Mouse (Mus musculus): ENCODE measurements around the gene Mobp. TPM values are rescaled to one million over a fixed set of nuclear protein-coding genes. Genes with fewer than 3 reads are reported as not detected.

The Mobp gene
- polyA plus RNA-seq, 1 experiment from 2014 or later: not detected

DNA sequence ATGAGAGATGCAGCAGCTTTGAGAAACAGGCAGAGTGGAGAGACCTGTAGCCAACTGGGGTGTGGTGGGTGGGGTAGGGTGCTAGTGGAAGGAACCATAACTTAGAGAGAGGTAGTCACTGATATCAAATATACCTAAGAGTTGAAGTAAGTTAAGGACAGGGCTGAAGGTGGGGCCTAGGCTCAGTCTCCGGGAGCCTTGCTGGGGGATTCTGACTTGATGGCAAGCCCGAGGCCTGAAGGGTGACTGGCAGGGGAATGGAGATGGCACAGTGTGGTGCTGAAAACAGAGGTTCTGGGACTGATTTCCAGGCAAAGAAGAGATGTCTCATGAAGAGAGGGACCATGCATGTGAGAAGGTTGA, 34.7 kb upstream of the Mobp start:
- no peak overlapping the region for H3K4me3 ChIP-seq (replicated peaks; ENCODE audit: low read depth, low read length)

DNA sequence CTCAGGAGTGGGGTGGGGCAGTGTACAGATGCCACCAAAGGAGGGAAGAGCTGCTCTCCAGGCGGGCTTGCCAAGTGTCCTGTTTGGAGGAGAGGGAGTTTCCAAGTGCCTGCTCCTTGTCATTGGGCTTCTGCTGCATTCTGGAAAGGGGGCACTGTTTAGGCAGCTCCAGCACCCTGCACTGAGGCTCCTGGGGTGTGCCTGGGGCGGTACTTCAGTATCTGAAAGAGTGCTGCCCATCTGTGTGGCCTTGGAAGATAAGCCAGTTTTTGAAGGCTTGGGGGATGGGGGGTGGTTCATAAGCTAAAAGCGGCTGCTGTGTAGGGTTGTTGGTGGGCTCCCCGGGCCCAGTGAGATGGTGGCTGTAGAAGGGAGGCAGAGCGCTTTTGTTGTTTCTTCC, 33.9 kb upstream of the Mobp start:
- H3K27ac ChIP-seq (replicated peaks; ENCODE audit: low read depth, low read length): no peak overlapping the region
- WGBS: 76% methylated on average over 5 of the region's 5 CpGs
- H3K36me3 ChIP-seq (ENCODE audit: control insufficient read depth, insufficient read depth, low read length): peaks cover 42% of the 10 kb centered on the region
- H3K9me3 ChIP-seq (ENCODE audit: control insufficient read depth, low read length): no peaks in the 10 kb centered on the region
- H3K4me3 ChIP-seq (replicated peaks; ENCODE audit: low read depth, low read length): no peak overlapping the region
- no peak for ATAC-seq (ENCODE audit: low FRiP score, low TSS enrichment)
- peaks cover 7% of the 10 kb centered on the region for H3K4me1 ChIP-seq (ENCODE audit: control insufficient read depth, insufficient read depth, low read length)
- no peak overlapping the region for H3K9ac ChIP-seq (replicated peaks; ENCODE audit: low read length)
- no peaks in the 10 kb centered on the region for H3K27me3 ChIP-seq (ENCODE audit: control insufficient read depth, insufficient read depth, low read length)
- no peak overlapping the region for H3K4me2 ChIP-seq (ENCODE audit: low read length)
- DNase-seq: no peak

More for the DNA sequence above, 34.7 kb upstream of the Mobp start:
- 95% methylated on average over 2 of the region's 2 CpGs for WGBS
- ATAC-seq (ENCODE audit: low FRiP score, low TSS enrichment): no peak
- Histone ChIP-seq H3K9me3 (ENCODE audit: control insufficient read depth, low read length) (no peaks in the 10 kb centered on the region), H3K27me3 (ENCODE audit: control insufficient read depth, insufficient read depth, low read length) (no peaks in the 10 kb centered on the region), H3K9ac (replicated peaks; ENCODE audit: low read length) (no peak overlapping the region), H3K27ac (replicated peaks; ENCODE audit: low read depth, low read length) (no peak overlapping the region), H3K4me1 (ENCODE audit: control insufficient read depth, insufficient read depth, low read length) (peaks cover 7% of the 10 kb centered on the region), H3K36me3 (ENCODE audit: control insufficient read depth, insufficient read depth, low read length) (peaks cover 34% of the 10 kb centered on the region), H3K4me2 (ENCODE audit: low read length) (no peak overlapping the region)
- no peak for DNase-seq

DNA sequence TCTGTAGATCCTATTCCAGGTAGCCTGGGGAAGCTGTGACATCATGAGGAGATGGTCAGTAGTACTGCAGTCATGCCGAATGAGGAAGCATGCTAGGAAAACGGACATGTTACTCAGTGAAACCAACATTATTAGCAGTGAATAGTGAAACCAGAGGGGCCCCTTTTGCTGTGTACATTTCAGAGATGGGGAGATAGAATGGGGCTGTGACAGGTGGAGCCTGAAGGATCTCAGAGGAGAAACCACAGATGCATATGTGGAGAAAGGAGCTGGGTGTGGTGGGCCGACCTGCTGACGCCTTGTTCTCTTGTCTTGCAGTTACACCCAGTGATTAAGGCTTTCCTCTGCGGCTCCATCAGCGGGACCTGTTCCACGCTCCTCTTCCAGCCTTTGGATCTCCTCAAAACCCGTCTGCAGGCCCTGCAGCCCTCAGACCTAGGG, 33.3 kb upstream of the Mobp start:
- ATAC-seq (ENCODE audit: low FRiP score, low TSS enrichment): no peak
- H3K4me3 ChIP-seq (replicated peaks; ENCODE audit: low read depth, low read length): no peak overlapping the region
- H3K4me2 ChIP-seq (ENCODE audit: low read length): no peak overlapping the region
- H3K27me3 ChIP-seq (ENCODE audit: control insufficient read depth, insufficient read depth, low read length): no peaks in the 10 kb centered on the region
- H3K36me3 ChIP-seq (ENCODE audit: control insufficient read depth, insufficient read depth, low read length): peaks cover 48% of the 10 kb centered on the region
- H3K9me3 ChIP-seq (ENCODE audit: control insufficient read depth, low read length): no peaks in the 10 kb centered on the region
- H3K27ac ChIP-seq (replicated peaks; ENCODE audit: low read depth, low read length): no peak overlapping the region
- WGBS: 92% methylated on average over 8 of the region's 8 CpGs
- DNase-seq: no peak
- peaks cover 3% of the 10 kb centered on the region for H3K4me1 ChIP-seq (ENCODE audit: control insufficient read depth, insufficient read depth, low read length)
- H3K9ac ChIP-seq (replicated peaks; ENCODE audit: low read length): no peak overlapping the region

DNA sequence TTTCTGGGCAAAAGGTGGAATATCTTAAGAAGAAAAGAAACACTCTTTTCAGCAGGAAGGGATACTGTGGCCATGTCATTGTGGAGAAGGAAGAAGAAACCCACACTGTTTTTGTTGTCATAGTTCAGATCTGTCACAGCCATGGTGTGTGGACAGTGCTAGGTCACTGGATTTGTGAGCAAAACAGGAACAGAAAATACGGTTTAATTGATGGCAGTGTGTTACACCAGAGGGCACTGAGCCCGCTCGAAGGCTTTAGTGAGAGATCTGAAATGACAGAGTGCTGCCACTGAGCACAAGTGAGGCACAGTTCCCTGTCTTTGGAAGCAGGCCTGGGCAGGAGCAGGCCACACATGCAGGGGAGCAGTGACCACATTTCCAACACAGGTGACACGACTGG, 31.3 kb upstream of the Mobp start:
- no peaks in the 10 kb centered on the region for H3K27me3 ChIP-seq (ENCODE audit: control insufficient read depth, insufficient read depth, low read length)
- no peak for ATAC-seq (ENCODE audit: low FRiP score, low TSS enrichment)
- DNase-seq: no peak
- no peaks in the 10 kb centered on the region for H3K9me3 ChIP-seq (ENCODE audit: control insufficient read depth, low read length)
- no peak overlapping the region for H3K27ac ChIP-seq (replicated peaks; ENCODE audit: low read depth, low read length)
- H3K4me2 ChIP-seq (ENCODE audit: low read length): no peak overlapping the region
- H3K4me3 ChIP-seq (replicated peaks; ENCODE audit: low read depth, low read length): no peak overlapping the region
- H3K9ac ChIP-seq (replicated peaks; ENCODE audit: low read length): no peak overlapping the region
- H3K36me3 ChIP-seq (ENCODE audit: control insufficient read depth, insufficient read depth, low read length): peaks cover 63% of the 10 kb centered on the region
- H3K4me1 ChIP-seq (ENCODE audit: control insufficient read depth, insufficient read depth, low read length): no peaks in the 10 kb centered on the region
- WGBS: 89% methylated on average over 4 of the region's 4 CpGs

DNA sequence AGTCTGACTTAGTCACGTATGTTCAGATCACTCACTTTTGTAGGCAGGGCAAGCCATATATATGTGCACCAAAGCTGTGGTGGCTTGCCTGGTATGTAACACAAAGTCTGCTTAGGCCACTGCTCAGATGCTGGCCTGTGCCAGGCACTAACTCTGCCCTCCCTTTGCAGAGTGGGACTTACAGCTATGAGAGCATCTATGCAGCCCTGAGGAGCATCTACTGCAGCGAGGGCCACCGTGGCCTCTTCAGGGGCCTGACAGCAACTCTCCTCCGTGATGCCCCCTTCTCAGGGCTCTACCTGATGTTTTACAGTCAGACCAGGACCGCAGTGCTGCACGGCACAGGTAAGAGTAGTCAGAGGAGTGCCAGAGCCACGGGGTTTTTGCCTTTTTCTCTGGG, 29.0 kb upstream of the Mobp start:
- 90% methylated on average over 7 of the region's 7 CpGs for WGBS
- H3K36me3 ChIP-seq (ENCODE audit: control insufficient read depth, insufficient read depth, low read length): peaks cover 76% of the 10 kb centered on the region
- no peak overlapping the region for H3K4me3 ChIP-seq (replicated peaks; ENCODE audit: low read depth, low read length)
- H3K27ac ChIP-seq (replicated peaks; ENCODE audit: low read depth, low read length): no peak overlapping the region
- H3K4me2 ChIP-seq (ENCODE audit: low read length): no peak overlapping the region
- no peaks in the 10 kb centered on the region for H3K4me1 ChIP-seq (ENCODE audit: control insufficient read depth, insufficient read depth, low read length)
- DNase-seq (no peak), ATAC-seq (ENCODE audit: low FRiP score, low TSS enrichment) (no peak)
- H3K9me3 ChIP-seq (ENCODE audit: control insufficient read depth, low read length): no peaks in the 10 kb centered on the region
- no peaks in the 10 kb centered on the region for H3K27me3 ChIP-seq (ENCODE audit: control insufficient read depth, insufficient read depth, low read length)
- no peak overlapping the region for H3K9ac ChIP-seq (replicated peaks; ENCODE audit: low read length)

DNA sequence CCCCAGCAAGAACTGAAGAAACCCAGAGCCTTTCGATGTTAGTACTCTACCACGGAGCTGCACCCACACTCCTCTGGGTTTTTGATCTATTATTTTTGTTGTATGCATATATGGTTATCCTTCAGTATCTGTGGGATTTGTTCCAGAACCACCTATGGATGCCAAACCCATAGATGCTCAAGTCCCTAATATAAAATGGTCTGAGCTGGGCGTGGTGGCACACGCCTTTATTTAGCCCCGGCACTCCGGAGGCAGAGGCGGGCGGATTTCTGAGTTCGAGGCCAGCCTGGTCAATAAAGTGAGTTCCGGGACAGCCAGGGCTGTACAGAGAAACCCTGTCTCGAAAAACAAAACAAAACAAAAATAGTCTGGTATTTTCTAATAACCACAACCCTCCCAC, 22.6 kb upstream of the Mobp start:
- H3K9ac ChIP-seq (replicated peaks; ENCODE audit: low read length): peak overlapping the region; percentile 42; the same call in 1 of the 2 replicates
- H3K27me3 ChIP-seq (ENCODE audit: control insufficient read depth, insufficient read depth, low read length): no peaks in the 10 kb centered on the region
- peak overlapping the region; percentile 100 for H3K4me3 ChIP-seq (replicated peaks; ENCODE audit: low read depth, low read length)
- whole genome bisulfite sequencing: 61% methylated on average over 11 of the region's 11 CpGs
- peaks cover 52% of the 10 kb centered on the region for H3K36me3 ChIP-seq (ENCODE audit: control insufficient read depth, insufficient read depth, low read length)
- peaks cover 14% of the 10 kb centered on the region for H3K4me1 ChIP-seq (ENCODE audit: control insufficient read depth, insufficient read depth, low read length)
- ATAC-seq (ENCODE audit: low FRiP score, low TSS enrichment) (no peak), DNase-seq (no peak)
- H3K27ac ChIP-seq (replicated peaks; ENCODE audit: low read depth, low read length): peak overlapping the region; percentile 78
- no peaks in the 10 kb centered on the region for H3K9me3 ChIP-seq (ENCODE audit: control insufficient read depth, low read length)
- H3K4me2 ChIP-seq (ENCODE audit: low read length): peak overlapping the region; percentile 70

DNA sequence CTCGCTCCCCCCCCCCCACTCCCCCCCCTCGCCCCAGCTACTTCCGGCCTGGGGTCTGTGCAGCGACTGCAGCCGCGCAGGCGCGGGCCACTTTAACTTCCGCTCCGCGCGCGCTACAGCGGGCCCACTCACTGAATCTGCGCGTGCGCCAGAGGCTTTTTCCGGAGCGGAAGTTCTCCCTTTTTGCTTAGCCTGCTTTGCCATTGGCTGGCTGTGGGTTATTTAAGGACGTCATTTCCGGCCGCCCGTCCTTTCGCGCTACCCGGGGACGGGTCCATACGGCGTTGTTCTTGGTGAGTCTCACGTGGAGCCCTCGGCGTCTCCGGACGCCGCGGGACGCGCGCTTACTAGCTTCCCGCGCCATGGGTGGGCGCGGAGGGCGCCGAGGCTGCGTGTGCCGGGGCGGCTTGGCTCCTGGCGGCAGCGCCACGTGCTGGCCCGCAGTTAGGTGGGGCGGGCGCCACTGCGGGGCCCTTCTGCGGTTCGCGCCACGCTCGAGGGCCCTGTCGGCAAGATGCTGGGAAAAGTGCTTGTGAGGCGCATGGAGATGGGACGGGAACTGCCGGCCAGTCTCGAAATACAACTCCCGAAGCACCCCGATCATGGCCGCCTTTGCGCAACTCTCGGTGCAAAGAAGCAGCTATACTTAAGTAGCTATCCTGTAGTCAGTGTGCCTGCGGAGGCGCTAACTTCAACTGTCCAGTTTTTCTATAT, 21.8 kb upstream of the Mobp start, which contains the start of gene Rpsa:
Gene Rpsa, plus strand, starts transcription at position 152 of the 714 bp plus-strand sequence.
- ATAC-seq (ENCODE audit: low FRiP score, low TSS enrichment): peak; percentile 97
- under 1% methylated on average over 71 of the region's 72 CpGs for WGBS
- peaks cover 54% of the 10 kb centered on the region for H3K36me3 ChIP-seq (ENCODE audit: control insufficient read depth, insufficient read depth, low read length)
- peak within 1 kb of the TSS; percentile 88 for H3K4me2 ChIP-seq (ENCODE audit: low read length)
- no peaks in the 10 kb centered on the region for H3K9me3 ChIP-seq (ENCODE audit: control insufficient read depth, low read length)
- DNase-seq: peak; percentile 99
- peak within 1 kb of the TSS; percentile 100 for H3K4me3 ChIP-seq (replicated peaks; ENCODE audit: low read depth, low read length)
- peak within 1 kb of the TSS; percentile 80 for H3K27ac ChIP-seq (replicated peaks; ENCODE audit: low read depth, low read length)
- no peaks in the 10 kb centered on the region for H3K27me3 ChIP-seq (ENCODE audit: control insufficient read depth, insufficient read depth, low read length)
- peak within 1 kb of the TSS; percentile 97 for H3K9ac ChIP-seq (replicated peaks; ENCODE audit: low read length)
- H3K4me1 ChIP-seq (ENCODE audit: control insufficient read depth, insufficient read depth, low read length): peaks cover 14% of the 10 kb centered on the region

DNA sequence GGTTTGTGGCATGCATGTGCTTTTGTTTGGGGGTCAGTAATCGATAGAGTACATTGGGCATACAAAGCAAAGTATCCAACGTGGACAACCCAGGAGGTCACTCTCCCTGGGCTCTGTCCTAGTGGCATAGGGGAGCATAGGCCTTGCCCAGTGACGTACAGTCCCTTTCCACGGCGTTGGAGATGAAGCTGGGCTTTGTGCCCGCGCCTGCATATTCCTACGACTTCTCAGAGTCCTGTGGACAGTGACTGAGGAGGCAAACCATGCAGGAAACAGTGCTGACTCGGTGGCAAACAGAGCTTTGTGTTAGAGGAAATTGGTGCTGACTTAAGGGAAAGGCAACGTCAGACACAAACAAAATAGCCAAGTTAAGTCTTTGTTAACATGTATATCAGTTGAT, 20.2 kb upstream of the Mobp start:
- H3K27ac ChIP-seq (replicated peaks; ENCODE audit: low read depth, low read length): no peak overlapping the region
- H3K9ac ChIP-seq (replicated peaks; ENCODE audit: low read length): no peak overlapping the region
- 78% methylated on average over 10 of the region's 10 CpGs for WGBS
- DNase-seq (no peak), ATAC-seq (ENCODE audit: low FRiP score, low TSS enrichment) (no peak)
- H3K4me1 ChIP-seq (ENCODE audit: control insufficient read depth, insufficient read depth, low read length): peaks cover 14% of the 10 kb centered on the region
- H3K36me3 ChIP-seq (ENCODE audit: control insufficient read depth, insufficient read depth, low read length): peaks cover 46% of the 10 kb centered on the region
- H3K4me3 ChIP-seq (replicated peaks; ENCODE audit: low read depth, low read length): peak overlapping the region; percentile 5; the same call in 1 of the 2 replicates
- H3K27me3 ChIP-seq (ENCODE audit: control insufficient read depth, insufficient read depth, low read length): no peaks in the 10 kb centered on the region
- H3K4me2 ChIP-seq (ENCODE audit: low read length): peak overlapping the region; percentile 88
- H3K9me3 ChIP-seq (ENCODE audit: control insufficient read depth, low read length): no peaks in the 10 kb centered on the region

DNA sequence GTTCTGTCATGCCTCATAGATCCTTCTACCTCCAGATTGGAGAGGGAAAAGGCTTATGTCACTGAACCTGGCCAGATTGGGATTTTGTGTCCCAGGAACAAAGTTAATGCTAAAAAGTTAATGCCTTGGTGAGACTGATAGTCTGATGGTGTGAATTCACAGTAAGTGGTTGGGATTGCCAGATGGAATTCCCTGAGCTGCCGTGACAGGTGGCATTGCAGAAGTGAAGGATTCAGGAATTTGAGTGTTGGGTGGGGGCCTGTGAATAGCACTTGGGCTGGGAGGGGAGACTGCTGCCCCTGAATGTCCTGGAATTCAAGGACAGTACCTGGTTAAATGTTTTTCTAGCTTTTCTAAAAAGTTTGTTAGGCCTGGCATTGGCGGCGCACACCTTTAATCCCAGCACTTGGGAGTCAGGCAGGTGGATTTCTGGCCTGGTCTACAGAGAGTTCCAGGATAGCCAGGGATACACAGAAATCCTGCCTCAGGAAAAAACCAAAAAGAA, 17.7 kb upstream of the Mobp start:
- H3K4me3 ChIP-seq (replicated peaks; ENCODE audit: low read depth, low read length): no peak overlapping the region
- ATAC-seq (ENCODE audit: low FRiP score, low TSS enrichment) (no peak), DNase-seq (no peak)
- H3K27me3 ChIP-seq (ENCODE audit: control insufficient read depth, insufficient read depth, low read length): no peaks in the 10 kb centered on the region
- H3K27ac ChIP-seq (replicated peaks; ENCODE audit: low read depth, low read length): no peak overlapping the region
- WGBS: 92% methylated on average over 3 of the region's 3 CpGs
- peaks cover 13% of the 10 kb centered on the region for H3K4me1 ChIP-seq (ENCODE audit: control insufficient read depth, insufficient read depth, low read length)
- no peaks in the 10 kb centered on the region for H3K9me3 ChIP-seq (ENCODE audit: control insufficient read depth, low read length)
- peaks cover 44% of the 10 kb centered on the region for H3K36me3 ChIP-seq (ENCODE audit: control insufficient read depth, insufficient read depth, low read length)
- H3K9ac ChIP-seq (replicated peaks; ENCODE audit: low read length): no peak overlapping the region
- H3K4me2 ChIP-seq (ENCODE audit: low read length): no peak overlapping the region

All from midbrain, embryonic 14.5 days (tissue).